Mouse (Mus musculus) lung, postnatal 0 days (tissue): ENCODE measurements at regions not wholly inside any gene's neighbourhood (a gene's known extent, or its start where the extent isn't known, plus 50 kb on each side); places are given as distances from the start of the nearest gene placed in this dataset.
"Not testable (repeated sequence)": the region's sequence is repeated elsewhere in the genome, so short reads cannot be mapped to it uniquely, and the experiment has no call there.

Source experiments
- ATAC-seq: fragments of 200-750 bp; cut with Nextera tagmentation; 2 replicates; pipeline ENCODE4 v1.8.0; 2017; ENCODE audit warnings: moderate library complexity
- DNase-seq: peaks from one replicate; pipeline ENCODE4 v3.0.0-alpha.2; 2016; ENCODE audit warnings: low spot score
- H3K27ac ChIP-seq: fragments of 300-500 bp; sonication (generic); 2 replicates; pipeline ENCODE4 v1.5.1; 2014; ENCODE audit warnings: antibody characterized with exemption, mild to moderate bottlenecking, low read length, mixed read lengths
- H3K27me3 ChIP-seq: fragments of 300-500 bp; sonication (generic); replicated peaks from 2 replicates; pipeline ENCODE4 v1.6.1; 2014; ENCODE audit warnings: low read length, mixed read lengths; ENCODE audit not compliant: insufficient read depth
- H3K36me3 ChIP-seq: fragments of 300-500 bp; sonication (generic); 2 replicates; pipeline ENCODE4 v1.6.1; 2014; ENCODE audit warnings: low read length, mixed read lengths; ENCODE audit not compliant: insufficient read depth
- H3K4me1 ChIP-seq: fragments of 300-500 bp; sonication (generic); 2 replicates; pipeline ENCODE4 v1.6.1; 2014; ENCODE audit warnings: antibody characterized with exemption, low read depth, low read length, mixed read lengths; ENCODE audit not compliant: insufficient read depth
- H3K4me2 ChIP-seq: fragments of 300-500 bp; sonication (generic); replicated peaks from 2 replicates; pipeline ENCODE4 v1.6.1; 2014; ENCODE audit warnings: low read depth, mild to moderate bottlenecking, low read length, moderate library complexity, mixed read lengths
- H3K4me3 ChIP-seq: fragments of 300-500 bp; sonication (generic); 2 replicates; pipeline ENCODE4 v1.5.1; 2014; ENCODE audit warnings: low read depth, low read length
- H3K9ac ChIP-seq: fragments of 300-500 bp; sonication (generic); replicated peaks from 2 replicates; pipeline ENCODE4 v1.6.1; 2014; ENCODE audit warnings: low read depth, mild to moderate bottlenecking
- H3K9me3 ChIP-seq: fragments of 300-500 bp; sonication (generic); 2 replicates; pipeline ENCODE4 v1.6.1; 2016; ENCODE audit warnings: low read length, mixed read lengths
- CTCF ChIP-seq: IDR thresholded peaks from 2 replicates; pipeline ENCODE4 v1.5.1; 2016; ENCODE audit warnings: antibody characterized with exemption, mild to moderate bottlenecking
- EP300 ChIP-seq: IDR thresholded peaks from 2 replicates; pipeline ENCODE4 v1.6.1; 2016; ENCODE audit warnings: antibody characterized with exemption, mild to moderate bottlenecking, control low read depth
- WGBS: fragments of 180-500 bp; shearing (Covaris S2); extraction: QIAGEN DNeasy Blood & Tissue Kit; methylation state at CpG from one replicate; pipeline ENCODE4 v1.1.7; 2014; 5-methylcytosine and 5-hydroxymethylcytosine counted together

GRCm38 (mm10) chr12:113418731-113419402 lies 70.4 kb upstream of the Adam6b start:
- Histone ChIP-seq H3K9me3 (no peaks in the 10 kb centered on the region), H3K4me3 (no peak overlapping the region), H3K27me3 (no peaks in the 10 kb centered on the region), H3K36me3 (no peaks in the 10 kb centered on the region), H3K4me1 (no peaks in the 10 kb centered on the region), H3K9ac (no peak overlapping the region), H3K27ac (no peak overlapping the region), H3K4me2 (no peak overlapping the region)
- ATAC-seq (no peak), DNase-seq (no peak)
- TF ChIP-seq CTCF (no peak), EP300 (no peak)
- 82% methylated on average over 5 of the region's 5 CpGs for WGBS

DNA sequence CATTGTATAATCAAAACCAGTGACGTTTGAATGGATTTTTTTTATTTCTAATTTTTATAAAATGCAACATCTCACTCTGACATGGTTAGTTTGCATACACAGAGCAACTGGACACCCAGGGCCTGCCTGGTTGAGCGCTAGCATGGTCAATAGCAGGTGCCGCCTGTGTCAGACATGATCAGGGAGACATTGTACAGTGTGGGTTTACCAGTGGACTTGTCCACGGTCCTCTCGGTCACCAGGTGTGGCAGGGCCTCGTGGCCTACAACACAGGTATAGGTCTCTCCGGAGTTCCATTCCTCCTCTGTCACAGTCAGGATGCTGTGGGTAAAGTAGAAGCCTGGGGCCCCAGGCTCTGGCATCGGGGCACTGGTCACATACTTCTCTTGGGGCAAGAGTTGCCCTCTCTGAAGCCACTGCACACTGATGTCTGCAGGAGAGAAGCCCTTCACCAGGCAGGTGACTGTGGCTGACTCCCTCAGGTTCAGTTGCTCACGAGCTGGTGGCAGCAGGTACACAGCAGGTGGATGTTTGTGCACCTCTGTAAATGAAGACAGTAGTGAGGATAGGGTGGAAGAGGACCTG lies 68.5 kb upstream of the Adam6b start:
- 72% methylated on average over 9 of the region's 9 CpGs for WGBS

GRCm38 (mm10) chr12:113421716-113422595 lies 67.4 kb upstream of the Adam6b start:
- no peak overlapping the region for H3K4me3 ChIP-seq
- ATAC-seq (no peak), DNase-seq (no peak)
- WGBS, result 76% methylated on average over 16 of the region's 16 CpGs
- H3K27ac ChIP-seq, result no peak overlapping the region
- TF ChIP-seq EP300 (no peak), CTCF (no peak)
- H3K36me3 ChIP-seq, result no peaks in the 10 kb centered on the region
- no peak overlapping the region for H3K4me2 ChIP-seq
- no peaks in the 10 kb centered on the region for H3K27me3 ChIP-seq
- no peaks in the 10 kb centered on the region for H3K4me1 ChIP-seq
- H3K9ac ChIP-seq, result no peak overlapping the region
- H3K9me3 ChIP-seq, result no peaks in the 10 kb centered on the region

More for the DNA sequence above, 68.5 kb upstream of the Adam6b start:
- no peak for TF ChIP-seq EP300
- TF ChIP-seq CTCF, result no peak
- Histone ChIP-seq H3K36me3 (no peaks in the 10 kb centered on the region), H3K4me2 (no peak overlapping the region), H3K27ac (no peak overlapping the region), H3K4me3 (no peak overlapping the region), H3K4me1 (no peaks in the 10 kb centered on the region), H3K9ac (no peak overlapping the region), H3K27me3 (no peaks in the 10 kb centered on the region), H3K9me3 (no peaks in the 10 kb centered on the region)
- DNase-seq (no peak), ATAC-seq (no peak)

DNA sequence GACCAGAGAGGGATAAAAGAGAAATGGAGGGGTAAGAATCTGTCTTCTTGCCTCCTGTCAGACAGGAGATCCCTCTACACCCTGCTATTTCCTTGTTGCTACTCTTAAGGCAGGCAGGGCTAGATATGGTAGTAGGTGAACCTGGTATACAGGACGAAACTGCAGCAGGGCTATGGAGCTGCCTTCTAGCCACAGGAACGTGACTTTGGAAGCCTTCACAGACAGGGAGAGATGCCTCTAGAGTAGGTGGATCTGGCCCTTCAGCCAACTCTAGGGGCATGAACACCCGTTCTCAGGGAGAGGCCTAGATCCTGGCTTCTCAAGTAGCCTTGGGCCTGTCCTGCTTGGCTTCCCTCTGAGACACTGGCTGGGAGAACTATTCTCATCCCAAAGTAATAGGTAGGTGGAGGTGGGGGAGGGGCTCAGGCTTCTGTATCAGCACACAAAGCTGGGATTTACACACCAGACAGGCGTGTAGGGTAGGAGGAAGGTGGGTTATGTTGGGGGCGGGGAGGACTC lies 66.5 kb upstream of the Adam6b start:
- no peaks in the 10 kb centered on the region for H3K4me1 ChIP-seq
- ATAC-seq, result no peak

DNA sequence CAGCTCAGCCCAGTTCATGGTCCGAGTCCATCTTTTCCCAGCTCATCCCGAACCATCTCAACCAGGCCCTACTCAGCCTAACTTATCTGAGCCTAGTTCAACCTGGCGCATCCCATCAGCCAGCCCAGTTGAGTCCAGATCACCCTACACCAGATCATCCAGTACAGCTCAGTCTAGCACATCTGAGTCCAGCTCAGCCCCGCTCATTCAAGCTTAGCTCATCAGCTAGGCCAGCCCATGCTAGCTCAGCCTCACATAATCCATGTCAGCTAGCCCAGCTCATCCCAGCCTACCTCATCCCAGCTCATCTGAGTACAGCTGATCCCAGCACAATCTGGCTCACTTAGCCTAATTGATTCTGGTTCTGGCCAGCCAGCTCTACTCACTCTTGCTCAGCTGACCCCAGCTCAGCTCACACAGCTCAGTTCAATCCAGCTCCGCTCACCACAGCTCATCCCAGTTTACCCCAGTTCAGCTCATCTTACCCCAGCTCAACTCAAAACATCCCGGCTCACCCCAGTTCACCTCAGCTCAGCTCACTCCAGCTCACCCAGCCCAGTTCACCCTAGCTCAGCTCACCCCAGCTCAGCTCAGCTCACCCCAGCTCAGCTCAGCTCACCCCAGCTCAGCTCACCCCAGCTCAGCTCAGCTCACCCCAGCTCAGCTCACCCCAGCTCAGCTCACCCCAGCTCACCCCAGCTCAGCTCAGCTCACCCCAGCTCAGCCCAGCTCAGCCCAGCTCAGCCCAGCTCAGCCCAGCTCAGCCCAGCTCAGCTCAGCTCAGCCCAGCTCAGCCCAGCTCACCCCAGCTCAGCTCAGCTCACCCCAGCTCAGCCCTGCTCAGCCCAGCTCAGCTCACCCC lies 65.3 kb upstream of the Adam6b start:
- DNase-seq, result no peak
- no peaks in the 10 kb centered on the region for H3K27me3 ChIP-seq
- H3K36me3 ChIP-seq, result no peaks in the 10 kb centered on the region
- WGBS, result 86% methylated on average over 6 of the region's 6 CpGs
- ATAC-seq, result no peak
- no peak overlapping the region for H3K9ac ChIP-seq
- no peaks in the 10 kb centered on the region for H3K9me3 ChIP-seq
- no peaks in the 10 kb centered on the region for H3K4me1 ChIP-seq
- H3K27ac ChIP-seq, result no peak overlapping the region
- no peak overlapping the region for H3K4me3 ChIP-seq
- no peak overlapping the region for H3K4me2 ChIP-seq
- TF ChIP-seq EP300, result no peak

More for the DNA sequence above, 66.5 kb upstream of the Adam6b start:
- DNase-seq, result no peak
- H3K36me3 ChIP-seq, result no peaks in the 10 kb centered on the region
- no peak overlapping the region for H3K9ac ChIP-seq
- no peaks in the 10 kb centered on the region for H3K9me3 ChIP-seq
- no peak overlapping the region for H3K27ac ChIP-seq
- 64% methylated on average over 5 of the region's 5 CpGs for WGBS
- no peak overlapping the region for H3K4me3 ChIP-seq
- TF ChIP-seq EP300, result no peak
- H3K4me2 ChIP-seq, result no peak overlapping the region
- H3K27me3 ChIP-seq, result no peaks in the 10 kb centered on the region

- not testable (repeated sequence) for H3K4me2 ChIP-seq, ATAC-seq, DNase-seq
These were observed 64.6 kb upstream of the Adam6b start for GRCm38 (mm10) chr12:113424598-113425208.

More at GRCm38 (mm10) chr12:113424598-113425208, 64.6 kb upstream of the Adam6b start:
- H3K27ac ChIP-seq, H3K9ac ChIP-seq, H3K27me3 ChIP-seq, H3K4me3 ChIP-seq, H3K36me3 ChIP-seq, H3K9me3 ChIP-seq, H3K4me1 ChIP-seq: not testable (repeated sequence)
